Mouse (Mus musculus): ENCODE measurements around the gene Ebf1.

Gene Ebf1

GRCm38 (mm10) chr11:44950319-44950718 is 333.2 kb downstream of the Ebf1 start:
- no peak for DNase-seq (ENCODE audit: low spot score)

GRCm38 (mm10) chr11:44951506-44951905 is 334.4 kb downstream of the Ebf1 start:
- no peak for DNase-seq (ENCODE audit: low spot score)

- DNase-seq (ENCODE audit: low spot score) = no peak
Measured at GRCm38 (mm10) chr11:44953337-44953736, 336.2 kb downstream of the Ebf1 start.

- DNase-seq (ENCODE audit: low spot score) = no peak
Measured at GRCm38 (mm10) chr11:44953863-44954262, 336.7 kb downstream of the Ebf1 start.

- no peak for DNase-seq (ENCODE audit: low spot score)
Measured at GRCm38 (mm10) chr11:44954362-44954761, 337.2 kb downstream of the Ebf1 start.

- DNase-seq (ENCODE audit: low spot score) = no peak
Measured at GRCm38 (mm10) chr11:44962746-44963440, 345.8 kb downstream of the Ebf1 start.

GRCm38 (mm10) chr11:44969011-44969410 is 351.9 kb downstream of the Ebf1 start:
- DNase-seq (ENCODE audit: low spot score) = no peak

- no peak for DNase-seq (ENCODE audit: low spot score)
Measured at GRCm38 (mm10) chr11:44974271-44974670, 357.2 kb downstream of the Ebf1 start.

- DNase-seq (ENCODE audit: low spot score) = no peak
Measured at GRCm38 (mm10) chr11:44975151-44975550, 358.0 kb downstream of the Ebf1 start.

GRCm38 (mm10) chr11:44976254-44976802 is 359.2 kb downstream of the Ebf1 start:
- DNase-seq (ENCODE audit: low spot score) = no peak

- no peak for DNase-seq (ENCODE audit: low spot score)
Measured at GRCm38 (mm10) chr11:44977921-44978397, 360.8 kb downstream of the Ebf1 start.

- no peak for DNase-seq (ENCODE audit: low spot score)
Measured at GRCm38 (mm10) chr11:44979391-44979790, 362.3 kb downstream of the Ebf1 start.

GRCm38 (mm10) chr11:44982225-44982624 is 365.1 kb downstream of the Ebf1 start:
- DNase-seq (ENCODE audit: low spot score) = no peak

- DNase-seq (ENCODE audit: low spot score) = no peak
Measured at GRCm38 (mm10) chr11:44983961-44984360, 366.8 kb downstream of the Ebf1 start.

GRCm38 (mm10) chr11:44984381-44984780 is 367.3 kb downstream of the Ebf1 start:
- DNase-seq (ENCODE audit: low spot score) = no peak

GRCm38 (mm10) chr11:44987796-44988195 is 370.7 kb downstream of the Ebf1 start:
- DNase-seq (ENCODE audit: low spot score) = no peak

GRCm38 (mm10) chr11:45002681-45003286 is 385.7 kb downstream of the Ebf1 start:
- DNase-seq (ENCODE audit: low spot score) = no peak

GRCm38 (mm10) chr11:45003716-45004437 is 386.8 kb downstream of the Ebf1 start:
- no peak for DNase-seq (ENCODE audit: low spot score)

- DNase-seq (ENCODE audit: low spot score) = no peak
Measured at GRCm38 (mm10) chr11:45007311-45007710, 390.2 kb downstream of the Ebf1 start.

- peak; percentile 77 for DNase-seq (ENCODE audit: low spot score)
Measured at GRCm38 (mm10) chr11:45008078-45008477, 391.0 kb downstream of the Ebf1 start.

GRCm38 (mm10) chr11:45008760-45009159 is 391.6 kb downstream of the Ebf1 start:
- no peak for DNase-seq (ENCODE audit: low spot score)

- DNase-seq (ENCODE audit: low spot score) = no peak
Measured at GRCm38 (mm10) chr11:45012081-45012480, 395.0 kb downstream of the Ebf1 start.

- DNase-seq (ENCODE audit: low spot score) = no peak
Measured at GRCm38 (mm10) chr11:45017493-45017892, 400.4 kb downstream of the Ebf1 start.

All from urinary bladder, postnatal 25 days (tissue).